Mouse (Mus musculus): Measurements from ENCODE around the gene Olfr697. TPM values are rescaled to one million over a fixed set of nuclear protein-coding genes. Genes with fewer than 3 reads are reported as not detected.

Olfr697 gene
- total RNA-seq, 2 experiments from 2014 or later: not detected

GRCm38 (mm10) chr7:106691714-106692113 is 50.5 kb downstream of the Olfr697 start, which contains the start of gene Olfr694:
Olfr694 (minus strand) TSS chr7:106691814.
- H3K27ac ChIP-seq: no peak within 1 kb of the TSS
- TF ChIP-seq CTCF (IDR thresholded peaks at IDR 0.05): no peak

More at GRCm38 (mm10) chr7:106691714-106692113, 50.5 kb downstream of the Olfr697 start, which contains the start of gene Olfr694:
- intact Hi-C loops (cut with DNase I): no loop called here
- DNase-seq: no peak
- H3K4me3 ChIP-seq: no peak within 1 kb of the TSS

Other genes starting within 250 kb of the Olfr697 start
- not detected for gene Olfr693, start 61.9 kb downstream of the Olfr697 start, total RNA-seq (2021)
- gene Olfr694, start 50.6 kb downstream of the Olfr697 start, total RNA-seq (2021): not detected
- gene Olfr695, start 26.0 kb downstream of the Olfr697 start, total RNA-seq (2021): not detected
- not detected for gene Olfr698, start 13.0 kb upstream of the Olfr697 start, total RNA-seq (2021)
- not detected for gene Olfr699, start 50.8 kb upstream of the Olfr697 start, total RNA-seq (2021)
- gene Olfr700, start 66.4 kb upstream of the Olfr697 start, total RNA-seq (2021): not detected
- not detected for gene Olfr701, start 71.7 kb upstream of the Olfr697 start, total RNA-seq (2021)
- not detected for gene Olfr702, start 91.5 kb upstream of the Olfr697 start, total RNA-seq (2021)
- not detected for gene Olfr703, start 100.9 kb upstream of the Olfr697 start, total RNA-seq (2021)
- not detected for gene Olfr704, start 120.7 kb upstream of the Olfr697 start, total RNA-seq (2021)
- gene Olfr705, start 134.4 kb upstream of the Olfr697 start, total RNA-seq (2021): not detected
- gene Olfr706, start 145.7 kb upstream of the Olfr697 start, total RNA-seq (2021): not detected
- gene Olfr707, start 158.8 kb upstream of the Olfr697 start, total RNA-seq (2021): not detected
- gene Olfr1532-ps1, start 165.6 kb upstream of the Olfr697 start, total RNA-seq (2021): not detected
- not detected for gene Olfr709-ps1, start 189.8 kb upstream of the Olfr697 start, total RNA-seq (2021)
- not detected for gene Olfr710, start 205.9 kb upstream of the Olfr697 start, total RNA-seq (2021)
- gene Olfr6, start 221.5 kb upstream of the Olfr697 start, total RNA-seq (2021): not detected
- not detected for gene Olfr711, start 233.0 kb upstream of the Olfr697 start, total RNA-seq (2021)

Measured in gastrocnemius, adult 2 months (tissue).